Mouse (Mus musculus) midbrain, postnatal 0 days (tissue): ENCODE measurements around the gene Nt5c1b. TPM values are rescaled to one million over a fixed set of nuclear protein-coding genes. Genes with fewer than 3 reads are reported as not detected.

Experiments used
- ATAC-seq: fragments of 200-750 bp; cut with Nextera tagmentation; 2 replicates; pipeline ENCODE4 v1.8.0; 2017; ENCODE audit warnings: moderate number of reproducible peaks, mild to moderate bottlenecking, moderate TSS enrichment, moderate library complexity; ENCODE audit not compliant: low FRiP score
- DNase-seq: peaks from one replicate; pipeline ENCODE4 v3.0.0-alpha.2; 2015; ENCODE audit warnings: low spot score
- H3K27ac ChIP-seq: fragments of 300-500 bp; sonication (generic); 2 replicates; pipeline ENCODE4 v1.5.1; 2014; ENCODE audit warnings: low read depth, mild to moderate bottlenecking, low read length, mixed read lengths
- H3K27me3 ChIP-seq: fragments of 300-500 bp; sonication (generic); 2 replicates; pipeline ENCODE4 v1.6.1; 2014; ENCODE audit warnings: low read length, control low read depth, mixed read lengths; ENCODE audit not compliant: insufficient read depth
- H3K36me3 ChIP-seq: fragments of 300-500 bp; sonication (generic); 2 replicates; pipeline ENCODE4 v1.6.1; 2014; ENCODE audit warnings: low read length, control low read depth, mixed read lengths; ENCODE audit not compliant: insufficient read depth
- H3K4me1 ChIP-seq: fragments of 300-500 bp; sonication (generic); 2 replicates; pipeline ENCODE4 v1.6.1; 2014; ENCODE audit warnings: mild to moderate bottlenecking, control low read depth, antibody characterized with exemption, low read length, mixed read lengths; ENCODE audit not compliant: insufficient read depth
- H3K4me2 ChIP-seq: fragments of 300-500 bp; sonication (generic); 2 replicates; pipeline ENCODE4 v1.6.1; 2014; ENCODE audit warnings: low read depth, mild to moderate bottlenecking, low read length, mixed read lengths; ENCODE audit not compliant: poor library complexity, severe bottlenecking
- H3K4me3 ChIP-seq: fragments of 300-500 bp; sonication (generic); 2 replicates; pipeline ENCODE4 v1.5.1; 2014; ENCODE audit warnings: low read depth, mild to moderate bottlenecking, low read length, moderate library complexity
- H3K9ac ChIP-seq: fragments of 300-500 bp; sonication (generic); replicated peaks from 2 replicates; pipeline ENCODE4 v1.6.1; 2014; ENCODE audit warnings: mild to moderate bottlenecking, low read length, moderate library complexity, mixed read lengths; ENCODE audit not compliant: poor library complexity, severe bottlenecking
- H3K9me3 ChIP-seq: fragments of 300-500 bp; sonication (generic); 2 replicates; pipeline ENCODE4 v1.6.1; 2016; ENCODE audit warnings: low read length, control low read depth
- CTCF ChIP-seq: IDR thresholded peaks from 2 replicates; pipeline ENCODE4 v1.5.1; 2016; ENCODE audit warnings: antibody characterized with exemption, mild to moderate bottlenecking
- WGBS: fragments of 180-500 bp; shearing (Covaris S2); extraction: QIAGEN DNeasy Blood & Tissue Kit; methylation state at CpG from one replicate; pipeline ENCODE4 v1.1.7; 2014; 5-methylcytosine and 5-hydroxymethylcytosine counted together
- polyA plus RNA-seq: library from polyadenylated mRNA; unstranded; fragments of >200 nt; fragmentation: Nextera tagmentation; extraction: Ambion mirVana; gene quantifications from 2 replicates; pipeline ENCODE4 v1.2.1, GENCODE M21; 2015
- total RNA-seq: library from RNA; depleted of rRNA; stranded (reverse); fragments of >200 nt; gene quantifications from 2 replicates; pipeline ENCODE4 v1.2.3, GENCODE M21; 2014; rRNA removed

The Nt5c1b gene
- total and polyA plus RNA-seq, 2 experiments from 2014 or later = not detected

GRCm38 (mm10) chr12:10422347-10422746 is 52.6 kb downstream of the Nt5c1b start:
- DNase-seq (no peak), ATAC-seq (no peak)
- no peak overlapping the region for H3K4me3 ChIP-seq
- H3K9ac ChIP-seq = no peak overlapping the region
- H3K9me3 ChIP-seq = no peaks in the 10 kb centered on the region
- WGBS = 88% methylated on average over 3 of the region's 3 CpGs
- H3K4me2 ChIP-seq = no peak overlapping the region
- no peaks in the 10 kb centered on the region for H3K27me3 ChIP-seq
- no peaks in the 10 kb centered on the region for H3K36me3 ChIP-seq
- no peak for TF ChIP-seq CTCF
- no peak overlapping the region for H3K27ac ChIP-seq
- H3K4me1 ChIP-seq = no peaks in the 10 kb centered on the region

GRCm38 (mm10) chr12:10425982-10426863 is 56.5 kb downstream of the Nt5c1b start:
- H3K4me3 ChIP-seq = no peak overlapping the region
- H3K9me3 ChIP-seq = no peaks in the 10 kb centered on the region
- WGBS = 72% methylated on average over 9 of the region's 9 CpGs
- H3K27ac ChIP-seq = no peak overlapping the region
- ATAC-seq = no peak
- H3K4me2 ChIP-seq = no peak overlapping the region
- no peak overlapping the region for H3K9ac ChIP-seq
- DNase-seq = no peak
- no peaks in the 10 kb centered on the region for H3K36me3 ChIP-seq
- no peak for TF ChIP-seq CTCF
- no peaks in the 10 kb centered on the region for H3K4me1 ChIP-seq
- no peaks in the 10 kb centered on the region for H3K27me3 ChIP-seq

GRCm38 (mm10) chr12:10430999-10431398 is 61.2 kb downstream of the Nt5c1b start:
- H3K9ac ChIP-seq = no peak overlapping the region
- DNase-seq (no peak), ATAC-seq (no peak)
- WGBS = 91% methylated on average over 1 of the region's 1 CpGs
- H3K27me3 ChIP-seq = no peaks in the 10 kb centered on the region
- H3K4me1 ChIP-seq = no peaks in the 10 kb centered on the region
- H3K9me3 ChIP-seq = no peaks in the 10 kb centered on the region
- no peak overlapping the region for H3K4me2 ChIP-seq
- TF ChIP-seq CTCF = no peak
- no peaks in the 10 kb centered on the region for H3K36me3 ChIP-seq
- H3K4me3 ChIP-seq = no peak overlapping the region
- H3K27ac ChIP-seq = no peak overlapping the region

GRCm38 (mm10) chr12:10438054-10439001 is 68.6 kb downstream of the Nt5c1b start:
- Histone ChIP-seq H3K4me3 (no peak overlapping the region), H3K9ac (no peak overlapping the region), H3K36me3 (no peaks in the 10 kb centered on the region), H3K9me3 (no peaks in the 10 kb centered on the region), H3K4me1 (no peaks in the 10 kb centered on the region), H3K27me3 (peaks cover 2% of the 10 kb centered on the region; the same call in 1 of the 2 replicates), H3K4me2 (no peak overlapping the region), H3K27ac (no peak overlapping the region)
- TF ChIP-seq CTCF = peak; percentile 97
- ATAC-seq = peak; percentile 68
- peak; percentile 86 for DNase-seq
- 24% methylated on average over 15 of the region's 15 CpGs for WGBS

Other genes with a start within 250 kb of the Nt5c1b start
- gene Rdh14, start 20.8 kb downstream of the Nt5c1b start, total RNA-seq = 35.8 and 49.5 TPM in 2 replicates
- 45.2 and 47.2 TPM in 2 replicates for gene Rdh14, start 20.8 kb downstream of the Nt5c1b start, polyA plus RNA-seq